Mouse (Mus musculus): ENCODE data around the gene 4930455H04Rik. TPM values are rescaled to one million over a fixed set of nuclear protein-coding genes. Genes with fewer than 3 reads are reported as not detected.

Gene 4930455H04Rik
- polyA plus RNA-seq, 1 experiment: not detected

GRCm38 (mm10) chr3:116946476-116946875 lies 21.6 kb upstream of the 4930455H04Rik start:
- no peak overlapping the region for H3K4me3 ChIP-seq (replicated peaks)
- no peaks in the 10 kb centered on the region for H3K36me3 ChIP-seq (replicated peaks; ENCODE audit: low read length)
- peaks cover 2% of the 10 kb centered on the region for H3K27me3 ChIP-seq (replicated peaks)
- H3K4me1 ChIP-seq: no peaks in the 10 kb centered on the region
- H3K9me3 ChIP-seq: no peaks in the 10 kb centered on the region
- TF ChIP-seq GATA1 (IDR thresholded peaks at IDR 0.05; ENCODE audit: borderline replicate concordance, low read length) (no peak), FLI1 (IDR thresholded peaks at IDR 0.05; ENCODE audit: low read length) (no peak)

- Histone ChIP-seq H3K9me3 (no peaks in the 10 kb centered on the region), H3K36me3 (replicated peaks; ENCODE audit: low read length) (no peaks in the 10 kb centered on the region), H3K4me1 (no peaks in the 10 kb centered on the region), H3K27me3 (replicated peaks) (peaks cover 2% of the 10 kb centered on the region), H3K4me3 (replicated peaks) (no peak overlapping the region)
- TF ChIP-seq GATA1 (IDR thresholded peaks at IDR 0.05; ENCODE audit: borderline replicate concordance, low read length) (no peak), FLI1 (IDR thresholded peaks at IDR 0.05; ENCODE audit: low read length) (no peak)
These were observed 17.4 kb upstream of the 4930455H04Rik start for GRCm38 (mm10) chr3:116950665-116951115.

- H3K4me1 ChIP-seq: no peaks in the 10 kb centered on the region
- TF ChIP-seq FLI1 (IDR thresholded peaks at IDR 0.05; ENCODE audit: low read length): no peak
- no peak for TF ChIP-seq GATA1 (IDR thresholded peaks at IDR 0.05; ENCODE audit: borderline replicate concordance, low read length)
- no peaks in the 10 kb centered on the region for H3K9me3 ChIP-seq
- H3K36me3 ChIP-seq (replicated peaks; ENCODE audit: low read length): no peaks in the 10 kb centered on the region
- no peak overlapping the region for H3K4me3 ChIP-seq (replicated peaks)
- H3K27me3 ChIP-seq (replicated peaks): peaks cover 2% of the 10 kb centered on the region
These were observed 16.6 kb upstream of the 4930455H04Rik start for GRCm38 (mm10) chr3:116951489-116951888.

- H3K4me3 ChIP-seq (replicated peaks): no peak overlapping the region
- no peaks in the 10 kb centered on the region for H3K4me1 ChIP-seq
- TF ChIP-seq GATA1 (IDR thresholded peaks at IDR 0.05; ENCODE audit: borderline replicate concordance, low read length): no peak
- no peak for TF ChIP-seq FLI1 (IDR thresholded peaks at IDR 0.05; ENCODE audit: low read length)
- H3K36me3 ChIP-seq (replicated peaks; ENCODE audit: low read length): no peaks in the 10 kb centered on the region
- H3K27me3 ChIP-seq (replicated peaks): peaks cover 2% of the 10 kb centered on the region
- H3K9me3 ChIP-seq: no peaks in the 10 kb centered on the region
These were observed 15.7 kb upstream of the 4930455H04Rik start for GRCm38 (mm10) chr3:116952242-116952899.

GRCm38 (mm10) chr3:116953366-116953765 lies 14.7 kb upstream of the 4930455H04Rik start:
- TF ChIP-seq GATA1 (IDR thresholded peaks at IDR 0.05; ENCODE audit: borderline replicate concordance, low read length): no peak
- TF ChIP-seq FLI1 (IDR thresholded peaks at IDR 0.05; ENCODE audit: low read length): no peak
- H3K27me3 ChIP-seq (replicated peaks): peaks cover 2% of the 10 kb centered on the region
- H3K9me3 ChIP-seq: no peaks in the 10 kb centered on the region
- no peaks in the 10 kb centered on the region for H3K36me3 ChIP-seq (replicated peaks; ENCODE audit: low read length)
- H3K4me3 ChIP-seq (replicated peaks): no peak overlapping the region
- H3K4me1 ChIP-seq: no peaks in the 10 kb centered on the region

- Histone ChIP-seq H3K36me3 (replicated peaks; ENCODE audit: low read length) (no peaks in the 10 kb centered on the region), H3K4me3 (replicated peaks) (no peak overlapping the region), H3K27me3 (replicated peaks) (no peaks in the 10 kb centered on the region), H3K9me3 (no peaks in the 10 kb centered on the region), H3K4me1 (no peaks in the 10 kb centered on the region)
- TF ChIP-seq GATA1 (IDR thresholded peaks at IDR 0.05; ENCODE audit: borderline replicate concordance, low read length): no peak
- no peak for TF ChIP-seq FLI1 (IDR thresholded peaks at IDR 0.05; ENCODE audit: low read length)
These were observed 13.0 kb upstream of the 4930455H04Rik start for GRCm38 (mm10) chr3:116955061-116955460.

- no peaks in the 10 kb centered on the region for H3K9me3 ChIP-seq
- no peaks in the 10 kb centered on the region for H3K36me3 ChIP-seq (replicated peaks; ENCODE audit: low read length)
- no peak overlapping the region for H3K4me3 ChIP-seq (replicated peaks)
- no peak for TF ChIP-seq GATA1 (IDR thresholded peaks at IDR 0.05; ENCODE audit: borderline replicate concordance, low read length)
- TF ChIP-seq FLI1 (IDR thresholded peaks at IDR 0.05; ENCODE audit: low read length): no peak
- no peaks in the 10 kb centered on the region for H3K4me1 ChIP-seq
- H3K27me3 ChIP-seq (replicated peaks): no peaks in the 10 kb centered on the region
These were observed 7.7 kb upstream of the 4930455H04Rik start for GRCm38 (mm10) chr3:116960414-116960813.

- no peak overlapping the region for H3K4me3 ChIP-seq (replicated peaks)
- no peaks in the 10 kb centered on the region for H3K36me3 ChIP-seq (replicated peaks; ENCODE audit: low read length)
- H3K9me3 ChIP-seq: no peaks in the 10 kb centered on the region
- TF ChIP-seq FLI1 (IDR thresholded peaks at IDR 0.05; ENCODE audit: low read length) (no peak), GATA1 (IDR thresholded peaks at IDR 0.05; ENCODE audit: borderline replicate concordance, low read length) (no peak)
- peaks cover 3% of the 10 kb centered on the region; the same call in 1 of the 2 replicates for H3K4me1 ChIP-seq
- H3K27me3 ChIP-seq (replicated peaks): no peaks in the 10 kb centered on the region
These were observed 6.5 kb upstream of the 4930455H04Rik start for GRCm38 (mm10) chr3:116961354-116962142.

GRCm38 (mm10) chr3:116963213-116963612 lies 4.9 kb upstream of the 4930455H04Rik start:
- H3K4me1 ChIP-seq: peaks cover 3% of the 10 kb centered on the region; the same call in 1 of the 2 replicates
- H3K9me3 ChIP-seq: no peaks in the 10 kb centered on the region
- H3K4me3 ChIP-seq (replicated peaks): no peak overlapping the region
- H3K36me3 ChIP-seq (replicated peaks; ENCODE audit: low read length): no peaks in the 10 kb centered on the region
- TF ChIP-seq GATA1 (IDR thresholded peaks at IDR 0.05; ENCODE audit: borderline replicate concordance, low read length) (no peak), FLI1 (IDR thresholded peaks at IDR 0.05; ENCODE audit: low read length) (no peak)
- H3K27me3 ChIP-seq (replicated peaks): no peaks in the 10 kb centered on the region

GRCm38 (mm10) chr3:116964426-116964825 lies 3.6 kb upstream of the 4930455H04Rik start:
- H3K4me3 ChIP-seq (replicated peaks): no peak overlapping the region
- peaks cover 7% of the 10 kb centered on the region for H3K4me1 ChIP-seq
- no peak for TF ChIP-seq FLI1 (IDR thresholded peaks at IDR 0.05; ENCODE audit: low read length)
- no peak for TF ChIP-seq GATA1 (IDR thresholded peaks at IDR 0.05; ENCODE audit: borderline replicate concordance, low read length)
- H3K27me3 ChIP-seq (replicated peaks): peaks cover 4% of the 10 kb centered on the region
- H3K36me3 ChIP-seq (replicated peaks; ENCODE audit: low read length): no peaks in the 10 kb centered on the region
- no peaks in the 10 kb centered on the region for H3K9me3 ChIP-seq
